Mouse (Mus musculus): Measurements from ENCODE around the gene Hhex. TPM values are rescaled to one million over a fixed set of nuclear protein-coding genes. Genes with fewer than 3 reads are reported as not detected.

Gene Hhex
- polyA plus RNA-seq, 1 experiment from 2014 or later = 4.7 TPM

DNA sequence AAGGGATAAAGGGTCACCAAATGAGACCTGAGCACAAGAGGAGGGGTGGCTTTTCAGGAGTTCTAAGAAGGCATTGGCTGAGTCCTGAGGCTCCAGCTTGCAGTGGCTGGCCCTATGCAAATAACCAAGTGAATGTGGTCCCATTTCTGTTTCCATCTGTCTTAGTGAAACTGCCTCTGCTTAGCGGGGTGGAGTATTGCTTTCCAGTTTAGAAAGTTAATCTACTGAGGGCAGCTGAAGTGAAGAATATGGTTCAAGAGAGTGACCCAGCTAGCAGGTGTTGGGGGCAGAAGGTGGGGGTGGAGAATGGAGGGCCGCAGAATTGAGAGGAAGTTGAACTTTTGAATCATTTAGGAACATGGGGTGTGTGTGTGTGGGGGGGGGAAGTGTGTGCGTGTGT, 31.8 kb downstream of the Hhex start:
- H3K4me2 ChIP-seq (ENCODE audit: low read depth, severe bottlenecking) = no peak overlapping the region
- H3K4me1 ChIP-seq (ENCODE audit: control insufficient read depth, insufficient read depth, low read length) = no peaks in the 10 kb centered on the region
- no peaks in the 10 kb centered on the region for H3K9me3 ChIP-seq (ENCODE audit: control insufficient read depth, low read length)
- ATAC-seq (ENCODE audit: insufficient number of reproducible peaks, low FRiP score, low TSS enrichment, low read depth) (no peak), DNase-seq (ENCODE audit: low spot score) (no peak)
- no peaks in the 10 kb centered on the region for H3K27me3 ChIP-seq (ENCODE audit: control insufficient read depth, insufficient read depth, low read length)
- no peaks in the 10 kb centered on the region for H3K36me3 ChIP-seq (ENCODE audit: control insufficient read depth, insufficient read depth, low read length)
- H3K27ac ChIP-seq (replicated peaks; ENCODE audit: low read depth, low read length) = no peak overlapping the region
- H3K4me3 ChIP-seq (ENCODE audit: low read depth, low read length) = no peak overlapping the region
- WGBS = 84% methylated on average over 3 of the region's 3 CpGs
- no peak overlapping the region for H3K9ac ChIP-seq (ENCODE audit: low read length)

DNA sequence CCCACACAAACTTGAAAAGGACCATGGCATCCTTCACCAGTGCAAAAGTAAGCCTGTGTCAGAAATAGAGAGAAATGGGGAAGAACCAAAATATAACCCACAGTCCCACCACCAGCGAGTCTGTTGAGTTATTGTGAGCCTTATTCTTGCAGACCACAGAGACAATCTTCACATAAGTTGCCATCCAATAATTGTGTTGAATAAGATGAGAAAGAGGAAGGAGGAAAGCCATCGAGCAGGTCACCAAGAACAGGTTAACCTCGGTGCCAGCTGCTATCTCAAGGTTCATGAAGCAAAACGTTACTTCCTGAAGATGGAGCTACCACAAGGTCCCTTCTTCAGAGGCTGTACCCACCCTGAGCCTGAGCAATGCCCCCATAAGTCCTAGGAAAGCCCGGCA, 32.4 kb downstream of the Hhex start:
- H3K27ac ChIP-seq (replicated peaks; ENCODE audit: low read depth, low read length) = no peak overlapping the region
- 92% methylated on average over 5 of the region's 5 CpGs for WGBS
- DNase-seq (ENCODE audit: low spot score) (no peak), ATAC-seq (ENCODE audit: insufficient number of reproducible peaks, low FRiP score, low TSS enrichment, low read depth) (no peak)
- H3K9me3 ChIP-seq (ENCODE audit: control insufficient read depth, low read length) = no peaks in the 10 kb centered on the region
- no peak overlapping the region for H3K4me3 ChIP-seq (ENCODE audit: low read depth, low read length)
- no peak overlapping the region for H3K4me2 ChIP-seq (ENCODE audit: low read depth, severe bottlenecking)
- no peaks in the 10 kb centered on the region for H3K36me3 ChIP-seq (ENCODE audit: control insufficient read depth, insufficient read depth, low read length)
- no peaks in the 10 kb centered on the region for H3K4me1 ChIP-seq (ENCODE audit: control insufficient read depth, insufficient read depth, low read length)
- no peak overlapping the region for H3K9ac ChIP-seq (ENCODE audit: low read length)
- H3K27me3 ChIP-seq (ENCODE audit: control insufficient read depth, insufficient read depth, low read length) = no peaks in the 10 kb centered on the region

DNA sequence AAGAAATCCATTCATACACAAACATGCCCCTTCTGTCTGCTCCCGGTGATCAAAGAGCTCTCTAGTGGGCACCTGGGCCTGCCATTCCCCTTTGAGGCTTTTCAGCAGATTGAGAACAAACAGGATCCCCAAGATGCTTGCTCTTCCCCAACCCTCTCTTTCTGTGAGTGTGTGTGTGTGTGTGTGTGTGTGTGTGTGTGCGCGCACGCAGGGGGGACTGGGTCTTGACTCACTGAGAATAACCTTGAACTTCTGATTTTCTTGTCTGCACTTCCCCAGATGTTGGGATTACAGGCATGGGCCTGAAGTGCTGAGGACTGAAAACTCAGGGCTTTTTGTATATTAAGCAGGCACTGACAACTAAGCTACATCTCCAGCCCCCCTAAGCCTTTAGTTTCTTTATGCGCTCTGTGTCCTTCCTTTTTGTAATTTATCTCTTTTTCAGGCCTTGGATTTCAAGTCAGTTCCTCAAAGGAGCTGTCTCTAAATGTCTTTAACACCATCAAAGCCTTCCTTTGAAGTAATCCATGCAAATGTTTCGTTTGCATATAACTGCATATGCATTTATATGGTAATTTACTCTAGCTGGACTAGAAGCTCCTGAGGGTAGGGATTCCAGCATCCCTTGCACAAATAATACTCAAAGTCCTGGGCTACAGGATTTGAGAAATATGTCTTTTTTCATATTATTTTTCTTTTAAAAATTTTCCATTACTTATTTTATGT, 34.4 kb downstream of the Hhex start:
- Histone ChIP-seq H3K27ac (replicated peaks; ENCODE audit: low read depth, low read length) (no peak overlapping the region), H3K9ac (ENCODE audit: low read length) (no peak overlapping the region), H3K4me2 (ENCODE audit: low read depth, severe bottlenecking) (no peak overlapping the region), H3K4me1 (ENCODE audit: control insufficient read depth, insufficient read depth, low read length) (peaks cover 4% of the 10 kb centered on the region; the same call in 1 of the 2 replicates), H3K27me3 (ENCODE audit: control insufficient read depth, insufficient read depth, low read length) (no peaks in the 10 kb centered on the region), H3K4me3 (ENCODE audit: low read depth, low read length) (no peak overlapping the region), H3K9me3 (ENCODE audit: control insufficient read depth, low read length) (no peaks in the 10 kb centered on the region), H3K36me3 (ENCODE audit: control insufficient read depth, insufficient read depth, low read length) (no peaks in the 10 kb centered on the region)
- DNase-seq (ENCODE audit: low spot score) (no peak), ATAC-seq (ENCODE audit: insufficient number of reproducible peaks, low FRiP score, low TSS enrichment, low read depth) (no peak)
- 62% methylated on average over 6 of the region's 6 CpGs for WGBS

DNA sequence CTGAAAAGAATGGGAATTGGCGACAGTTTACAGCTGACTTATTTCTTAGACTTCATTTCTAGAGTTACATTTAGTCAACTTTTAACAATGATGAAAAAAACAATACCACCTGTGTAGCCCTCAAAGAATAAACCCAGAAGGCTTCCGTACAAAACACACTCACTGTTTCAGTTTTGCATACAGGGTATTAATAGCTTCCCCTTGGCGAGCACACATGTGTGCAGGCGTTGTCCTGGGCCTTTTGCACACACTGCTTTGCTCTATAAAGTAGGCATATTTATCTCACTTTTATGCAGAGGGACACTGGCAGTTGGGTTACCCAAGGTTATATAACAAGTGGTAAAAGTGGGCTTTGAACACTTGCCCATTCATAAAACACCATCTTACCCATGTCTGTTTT, 37.1 kb downstream of the Hhex start:
- ATAC-seq (ENCODE audit: insufficient number of reproducible peaks, low FRiP score, low TSS enrichment, low read depth) = no peak
- no peaks in the 10 kb centered on the region for H3K27me3 ChIP-seq (ENCODE audit: control insufficient read depth, insufficient read depth, low read length)
- H3K27ac ChIP-seq (replicated peaks; ENCODE audit: low read depth, low read length) = no peak overlapping the region
- H3K4me1 ChIP-seq (ENCODE audit: control insufficient read depth, insufficient read depth, low read length) = peaks cover 4% of the 10 kb centered on the region; the same call in 1 of the 2 replicates
- H3K9ac ChIP-seq (ENCODE audit: low read length) = no peak overlapping the region
- 85% methylated on average over 4 of the region's 4 CpGs for WGBS
- no peaks in the 10 kb centered on the region for H3K9me3 ChIP-seq (ENCODE audit: control insufficient read depth, low read length)
- H3K4me3 ChIP-seq (ENCODE audit: low read depth, low read length) = no peak overlapping the region
- DNase-seq (ENCODE audit: low spot score) = no peak
- no peak overlapping the region for H3K4me2 ChIP-seq (ENCODE audit: low read depth, severe bottlenecking)
- no peaks in the 10 kb centered on the region for H3K36me3 ChIP-seq (ENCODE audit: control insufficient read depth, insufficient read depth, low read length)

DNA sequence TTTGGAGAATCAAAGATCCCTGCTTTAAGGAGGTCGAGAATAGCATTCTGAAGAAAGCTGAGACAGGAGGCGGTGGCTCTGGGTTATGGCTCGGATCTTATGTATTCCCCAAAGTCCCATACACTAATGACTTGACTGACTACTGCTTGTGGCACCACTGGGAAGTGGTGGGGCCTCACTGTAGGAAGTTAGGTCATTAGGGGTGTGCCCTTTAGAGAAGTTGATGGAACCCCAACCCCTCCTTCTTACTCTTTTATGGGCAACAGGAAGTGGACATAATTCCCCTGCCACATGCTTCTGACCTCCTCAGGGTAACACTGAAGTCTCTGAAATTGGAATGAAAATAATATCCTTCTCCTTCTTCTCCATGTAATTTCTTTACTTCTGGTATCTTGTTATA, 38.0 kb downstream of the Hhex start:
- no peak overlapping the region for H3K4me2 ChIP-seq (ENCODE audit: low read depth, severe bottlenecking)
- H3K27ac ChIP-seq (replicated peaks; ENCODE audit: low read depth, low read length) = no peak overlapping the region
- WGBS = 72% methylated on average over 3 of the region's 3 CpGs
- H3K27me3 ChIP-seq (ENCODE audit: control insufficient read depth, insufficient read depth, low read length) = no peaks in the 10 kb centered on the region
- H3K9ac ChIP-seq (ENCODE audit: low read length) = no peak overlapping the region
- H3K4me1 ChIP-seq (ENCODE audit: control insufficient read depth, insufficient read depth, low read length) = peaks cover 4% of the 10 kb centered on the region; the same call in 1 of the 2 replicates
- no peak for ATAC-seq (ENCODE audit: insufficient number of reproducible peaks, low FRiP score, low TSS enrichment, low read depth)
- no peak overlapping the region for H3K4me3 ChIP-seq (ENCODE audit: low read depth, low read length)
- no peak for DNase-seq (ENCODE audit: low spot score)
- H3K9me3 ChIP-seq (ENCODE audit: control insufficient read depth, low read length) = no peaks in the 10 kb centered on the region
- no peaks in the 10 kb centered on the region for H3K36me3 ChIP-seq (ENCODE audit: control insufficient read depth, insufficient read depth, low read length)

DNA sequence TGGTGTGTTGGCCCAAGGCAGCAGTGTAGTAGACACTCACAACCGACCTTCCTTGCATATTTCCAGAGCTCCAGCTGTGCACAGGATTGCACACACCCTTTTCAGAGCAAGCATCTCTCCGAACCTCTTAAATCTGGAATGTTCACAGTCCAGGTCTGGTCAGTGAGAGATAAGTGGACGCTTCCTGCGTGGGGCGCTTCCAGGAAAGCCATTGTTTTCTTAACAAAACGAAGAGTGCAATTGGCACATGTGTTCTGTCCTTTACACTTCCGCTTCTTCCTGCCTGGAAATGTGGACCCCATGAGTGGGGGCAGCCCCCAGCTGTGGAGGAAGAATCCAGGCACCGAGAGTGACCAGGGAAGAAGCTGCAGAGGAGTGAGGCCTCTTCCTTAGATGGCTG, 47.1 kb downstream of the Hhex start:
- 80% methylated on average over 8 of the region's 8 CpGs for WGBS
- no peaks in the 10 kb centered on the region for H3K4me1 ChIP-seq (ENCODE audit: control insufficient read depth, insufficient read depth, low read length)
- H3K36me3 ChIP-seq (ENCODE audit: control insufficient read depth, insufficient read depth, low read length) = no peaks in the 10 kb centered on the region
- no peak overlapping the region for H3K4me3 ChIP-seq (ENCODE audit: low read depth, low read length)
- no peak for ATAC-seq (ENCODE audit: insufficient number of reproducible peaks, low FRiP score, low TSS enrichment, low read depth)
- no peaks in the 10 kb centered on the region for H3K27me3 ChIP-seq (ENCODE audit: control insufficient read depth, insufficient read depth, low read length)
- H3K27ac ChIP-seq (replicated peaks; ENCODE audit: low read depth, low read length) = no peak overlapping the region
- H3K9ac ChIP-seq (ENCODE audit: low read length) = no peak overlapping the region
- H3K9me3 ChIP-seq (ENCODE audit: control insufficient read depth, low read length) = no peaks in the 10 kb centered on the region
- no peak overlapping the region for H3K4me2 ChIP-seq (ENCODE audit: low read depth, severe bottlenecking)
- DNase-seq (ENCODE audit: low spot score) = no peak

DNA sequence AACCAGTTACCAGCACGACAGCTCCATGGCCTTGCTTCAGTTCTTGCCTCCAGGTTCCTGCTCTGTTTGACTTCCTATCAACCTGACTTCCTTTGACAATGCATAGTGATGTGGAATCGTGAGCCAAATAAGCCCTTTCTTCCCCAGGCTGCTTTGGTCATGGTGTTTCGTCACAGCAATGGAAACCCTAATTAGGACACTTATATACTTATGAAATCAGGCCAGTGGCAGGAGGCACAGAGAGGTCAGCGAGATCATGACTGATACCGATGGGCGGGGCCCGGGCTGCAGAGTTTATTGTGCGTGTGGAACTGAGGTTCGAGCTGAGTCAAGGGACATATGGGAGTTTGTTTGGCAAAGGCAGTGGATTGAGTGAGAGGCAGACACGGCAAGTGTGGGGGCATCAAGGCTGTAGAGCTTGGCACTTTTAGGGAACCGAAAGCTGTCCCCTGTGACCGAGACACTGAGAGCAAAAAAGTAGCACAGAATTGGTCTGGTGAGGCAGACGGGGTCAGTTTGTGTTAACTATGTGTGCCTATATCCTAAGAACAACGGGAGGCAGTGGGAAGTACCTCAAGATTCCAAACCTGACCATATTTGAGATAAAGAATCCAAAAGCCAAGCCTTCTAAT, 48.1 kb downstream of the Hhex start:
- Histone ChIP-seq H3K36me3 (ENCODE audit: control insufficient read depth, insufficient read depth, low read length) (no peaks in the 10 kb centered on the region), H3K27ac (replicated peaks; ENCODE audit: low read depth, low read length) (no peak overlapping the region), H3K4me2 (ENCODE audit: low read depth, severe bottlenecking) (no peak overlapping the region), H3K9me3 (ENCODE audit: control insufficient read depth, low read length) (no peaks in the 10 kb centered on the region), H3K9ac (ENCODE audit: low read length) (no peak overlapping the region), H3K27me3 (ENCODE audit: control insufficient read depth, insufficient read depth, low read length) (no peaks in the 10 kb centered on the region), H3K4me3 (ENCODE audit: low read depth, low read length) (no peak overlapping the region), H3K4me1 (ENCODE audit: control insufficient read depth, insufficient read depth, low read length) (no peaks in the 10 kb centered on the region)
- ATAC-seq (ENCODE audit: insufficient number of reproducible peaks, low FRiP score, low TSS enrichment, low read depth) (no peak), DNase-seq (ENCODE audit: low spot score) (no peak)
- 88% methylated on average over 14 of the region's 14 CpGs for WGBS

DNA sequence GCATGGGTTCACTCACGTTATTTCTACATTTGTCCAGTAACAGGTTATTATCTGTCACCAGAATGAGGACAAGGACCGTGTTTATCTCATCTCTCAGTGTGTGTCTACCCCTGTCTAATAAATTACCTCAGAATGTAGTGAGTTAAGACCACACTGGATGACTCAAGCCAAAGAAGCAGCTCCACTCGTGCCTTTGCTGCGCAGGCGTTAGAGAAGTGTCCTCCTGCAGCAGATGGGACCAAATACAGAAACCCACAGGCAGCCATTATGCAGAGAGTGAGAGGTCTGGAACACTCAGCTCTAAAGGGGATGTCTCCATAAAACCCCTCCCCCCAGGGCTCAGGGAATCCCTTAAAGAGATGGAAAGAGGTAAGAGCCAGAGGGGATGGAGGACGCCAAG, 50.2 kb downstream of the Hhex start:
- Histone ChIP-seq H3K9me3 (ENCODE audit: control insufficient read depth, low read length) (no peaks in the 10 kb centered on the region), H3K4me3 (ENCODE audit: low read depth, low read length) (no peak overlapping the region), H3K36me3 (ENCODE audit: control insufficient read depth, insufficient read depth, low read length) (no peaks in the 10 kb centered on the region), H3K27me3 (ENCODE audit: control insufficient read depth, insufficient read depth, low read length) (no peaks in the 10 kb centered on the region), H3K9ac (ENCODE audit: low read length) (no peak overlapping the region), H3K27ac (replicated peaks; ENCODE audit: low read depth, low read length) (no peak overlapping the region), H3K4me2 (ENCODE audit: low read depth, severe bottlenecking) (no peak overlapping the region), H3K4me1 (ENCODE audit: control insufficient read depth, insufficient read depth, low read length) (no peaks in the 10 kb centered on the region)
- no peak for DNase-seq (ENCODE audit: low spot score)
- 76% methylated on average over 6 of the region's 6 CpGs for WGBS
- no peak for ATAC-seq (ENCODE audit: insufficient number of reproducible peaks, low FRiP score, low TSS enrichment, low read depth)
